Mouse (Mus musculus) retina, adult 2 months (tissue): ENCODE measurements around the gene Robo4.

Experiments used
- DNase-seq: peaks from one replicate; pipeline ENCODE4 v3.0.0-alpha.2; 2012; ENCODE audit warnings: low read depth, low spot score

Gene Robo4

GRCm38 (mm10) chr9:37400585-37400984 lies 1.1 kb upstream of the Robo4 start:
- no peak for DNase-seq

GRCm38 (mm10) chr9:37402501-37402900 lies 804 bp downstream of the Robo4 start:
- DNase-seq = no peak

- DNase-seq = no peak
These were observed 1.3 kb downstream of the Robo4 start for GRCm38 (mm10) chr9:37403011-37403410.

GRCm38 (mm10) chr9:37406372-37406771 lies 4.7 kb downstream of the Robo4 start:
- DNase-seq = no peak

GRCm38 (mm10) chr9:37407850-37408502 lies 6.3 kb downstream of the Robo4 start:
- DNase-seq = no peak

GRCm38 (mm10) chr9:37409698-37410445 lies 8.2 kb downstream of the Robo4 start:
- DNase-seq = no peak

- DNase-seq = no peak
These were observed 11.3 kb downstream of the Robo4 start for GRCm38 (mm10) chr9:37412989-37413388.

- no peak for DNase-seq
These were observed 13.0 kb downstream of the Robo4 start for GRCm38 (mm10) chr9:37414666-37415065.

- no peak for DNase-seq
These were observed 17.1 kb downstream of the Robo4 start for GRCm38 (mm10) chr9:37418791-37419190.

GRCm38 (mm10) chr9:37420676-37421075 lies 19.0 kb downstream of the Robo4 start:
- DNase-seq = no peak

GRCm38 (mm10) chr9:37421239-37421638 lies 19.5 kb downstream of the Robo4 start:
- DNase-seq = no peak

- no peak for DNase-seq
These were observed 27.6 kb downstream of the Robo4 start for GRCm38 (mm10) chr9:37429326-37429725.

- DNase-seq = peak; percentile 56
These were observed 28.9 kb downstream of the Robo4 start for GRCm38 (mm10) chr9:37430582-37430981.

GRCm38 (mm10) chr9:37432026-37432666 lies 30.4 kb downstream of the Robo4 start:
- DNase-seq = no peak

GRCm38 (mm10) chr9:37432720-37433421 lies 31.2 kb downstream of the Robo4 start, which contains the start of gene Robo3:
Gene Robo3 (minus strand): TSS chr9:37433246.
- DNase-seq = no peak

- DNase-seq = no peak
These were observed 32.3 kb downstream of the Robo4 start for GRCm38 (mm10) chr9:37433823-37434560.

- DNase-seq = no peak
These were observed 33.2 kb downstream of the Robo4 start for GRCm38 (mm10) chr9:37434932-37435331.

GRCm38 (mm10) chr9:37435616-37436015 lies 33.9 kb downstream of the Robo4 start:
- DNase-seq = no peak

GRCm38 (mm10) chr9:37437772-37438735 lies 36.4 kb downstream of the Robo4 start:
- no peak for DNase-seq

GRCm38 (mm10) chr9:37452401-37452800 lies 50.7 kb downstream of the Robo4 start:
- no peak for DNase-seq
